Mouse (Mus musculus): ENCODE data around the gene Dync2li1. TPM values are rescaled to one million over a fixed set of nuclear protein-coding genes. Genes with fewer than 3 reads are reported as not detected.

The Dync2li1 gene
- polyA plus RNA-seq (2015; fragmentation: Nextera tagmentation; extraction: Ambion mirVana) = 54.9 and 56.9 TPM in 2 replicates

GRCm38 (mm10) chr17:84626276-84626856, at the start of gene Dync2li1:
TSS of gene Dync2li1 (plus strand) at chr17:84626496.
- Histone ChIP-seq H3K9me3 (ENCODE audit: low read length) (no peaks in the 10 kb centered on the region; the same call in 1 of the 2 replicates), H3K4me1 (ENCODE audit: insufficient read depth, low read length) (peaks cover 10% of the 10 kb centered on the region), H3K9ac (replicated peaks; ENCODE audit: low read length) (peak within 1 kb of the TSS; percentile 75), H3K36me3 (ENCODE audit: insufficient read depth, low read length) (no peaks in the 10 kb centered on the region), H3K27me3 (ENCODE audit: insufficient read depth, low read length) (no peaks in the 10 kb centered on the region), H3K27ac (ENCODE audit: low read length) (peak within 1 kb of the TSS; percentile 80), H3K4me2 (replicated peaks; ENCODE audit: low read depth, low read length) (peak within 1 kb of the TSS; percentile 77), H3K4me3 (ENCODE audit: low read length) (peak within 1 kb of the TSS; percentile 69)
- ATAC-seq (ENCODE audit: low FRiP score, low TSS enrichment) = peak; percentile 97
- WGBS = 1% methylated on average over 24 of the region's 25 CpGs

- H3K4me3 ChIP-seq (ENCODE audit: low read length) = no peak overlapping the region
- no peak overlapping the region for H3K9ac ChIP-seq (replicated peaks; ENCODE audit: low read length)
- WGBS = 40% methylated on average over 16 of the region's 16 CpGs
- no peaks in the 10 kb centered on the region for H3K27me3 ChIP-seq (ENCODE audit: insufficient read depth, low read length)
- H3K9me3 ChIP-seq (ENCODE audit: low read length) = no peaks in the 10 kb centered on the region
- peaks cover 3% of the 10 kb centered on the region; the same call in 1 of the 2 replicates for H3K36me3 ChIP-seq (ENCODE audit: insufficient read depth, low read length)
- H3K27ac ChIP-seq (ENCODE audit: low read length) = no peak overlapping the region
- no peak overlapping the region for H3K4me2 ChIP-seq (replicated peaks; ENCODE audit: low read depth, low read length)
- no peak for ATAC-seq (ENCODE audit: low FRiP score, low TSS enrichment)
- peaks cover 45% of the 10 kb centered on the region for H3K4me1 ChIP-seq (ENCODE audit: insufficient read depth, low read length)
These were observed 49.5 kb upstream of the Dync2li1 start for GRCm38 (mm10) chr17:84576621-84577293.

GRCm38 (mm10) chr17:84579249-84579648, 47.0 kb upstream of the Dync2li1 start:
- H3K9me3 ChIP-seq (ENCODE audit: low read length) = no peaks in the 10 kb centered on the region
- no peak overlapping the region for H3K27ac ChIP-seq (ENCODE audit: low read length)
- ATAC-seq (ENCODE audit: low FRiP score, low TSS enrichment) = no peak
- 72% methylated on average over 8 of the region's 8 CpGs for WGBS
- no peaks in the 10 kb centered on the region for H3K27me3 ChIP-seq (ENCODE audit: insufficient read depth, low read length)
- peaks cover 12% of the 10 kb centered on the region for H3K36me3 ChIP-seq (ENCODE audit: insufficient read depth, low read length)
- H3K4me2 ChIP-seq (replicated peaks; ENCODE audit: low read depth, low read length) = no peak overlapping the region
- no peak overlapping the region for H3K9ac ChIP-seq (replicated peaks; ENCODE audit: low read length)
- H3K4me3 ChIP-seq (ENCODE audit: low read length) = no peak overlapping the region
- peaks cover 48% of the 10 kb centered on the region for H3K4me1 ChIP-seq (ENCODE audit: insufficient read depth, low read length)

- peak; percentile 69 for ATAC-seq (ENCODE audit: low FRiP score, low TSS enrichment)
- peaks cover 45% of the 10 kb centered on the region for H3K4me1 ChIP-seq (ENCODE audit: insufficient read depth, low read length)
- no peak overlapping the region for H3K4me3 ChIP-seq (ENCODE audit: low read length)
- H3K4me2 ChIP-seq (replicated peaks; ENCODE audit: low read depth, low read length) = no peak overlapping the region
- H3K36me3 ChIP-seq (ENCODE audit: insufficient read depth, low read length) = peaks cover 13% of the 10 kb centered on the region
- 42% methylated on average over 10 of the region's 10 CpGs for WGBS
- no peaks in the 10 kb centered on the region for H3K9me3 ChIP-seq (ENCODE audit: low read length)
- 0 out of 2 replicates have a peak overlapping the region, but pooled peaks have one; percentile 22 for H3K9ac ChIP-seq (replicated peaks; ENCODE audit: low read length)
- no peaks in the 10 kb centered on the region for H3K27me3 ChIP-seq (ENCODE audit: insufficient read depth, low read length)
- H3K27ac ChIP-seq (ENCODE audit: low read length) = peak overlapping the region; percentile 54
These were observed 46.5 kb upstream of the Dync2li1 start for GRCm38 (mm10) chr17:84579817-84580216.

- Histone ChIP-seq H3K4me2 (replicated peaks; ENCODE audit: low read depth, low read length) (no peak overlapping the region; the same call in 1 of the 2 replicates), H3K4me3 (ENCODE audit: low read length) (no peak overlapping the region), H3K9ac (replicated peaks; ENCODE audit: low read length) (no peak overlapping the region), H3K4me1 (ENCODE audit: insufficient read depth, low read length) (peaks cover 52% of the 10 kb centered on the region), H3K27ac (ENCODE audit: low read length) (peak overlapping the region; percentile 55), H3K27me3 (ENCODE audit: insufficient read depth, low read length) (no peaks in the 10 kb centered on the region), H3K9me3 (ENCODE audit: low read length) (no peaks in the 10 kb centered on the region), H3K36me3 (ENCODE audit: insufficient read depth, low read length) (peaks cover 13% of the 10 kb centered on the region)
- whole genome bisulfite sequencing = 26% methylated on average over 8 of the region's 8 CpGs
- ATAC-seq (ENCODE audit: low FRiP score, low TSS enrichment) = 0 out of 2 replicates have a peak, but pooled peaks have one; percentile 10
These were observed 45.5 kb upstream of the Dync2li1 start for GRCm38 (mm10) chr17:84580821-84581220.

GRCm38 (mm10) chr17:84581740-84582414, 44.4 kb upstream of the Dync2li1 start:
- H3K9me3 ChIP-seq (ENCODE audit: low read length) = no peaks in the 10 kb centered on the region
- H3K9ac ChIP-seq (replicated peaks; ENCODE audit: low read length) = no peak overlapping the region
- H3K36me3 ChIP-seq (ENCODE audit: insufficient read depth, low read length) = peaks cover 12% of the 10 kb centered on the region
- no peak for ATAC-seq (ENCODE audit: low FRiP score, low TSS enrichment)
- WGBS = 65% methylated on average over 8 of the region's 8 CpGs
- H3K27me3 ChIP-seq (ENCODE audit: insufficient read depth, low read length) = no peaks in the 10 kb centered on the region
- no peak overlapping the region for H3K4me3 ChIP-seq (ENCODE audit: low read length)
- peaks cover 45% of the 10 kb centered on the region for H3K4me1 ChIP-seq (ENCODE audit: insufficient read depth, low read length)
- H3K27ac ChIP-seq (ENCODE audit: low read length) = peak overlapping the region; percentile 63
- H3K4me2 ChIP-seq (replicated peaks; ENCODE audit: low read depth, low read length) = no peak overlapping the region

GRCm38 (mm10) chr17:84584107-84584506, 42.2 kb upstream of the Dync2li1 start:
- H3K9ac ChIP-seq (replicated peaks; ENCODE audit: low read length) = no peak overlapping the region
- H3K4me3 ChIP-seq (ENCODE audit: low read length) = no peak overlapping the region
- peaks cover 42% of the 10 kb centered on the region for H3K4me1 ChIP-seq (ENCODE audit: insufficient read depth, low read length)
- WGBS = 27% methylated on average over 9 of the region's 9 CpGs
- peak overlapping the region; percentile 39; the same call in 1 of the 2 replicates for H3K27ac ChIP-seq (ENCODE audit: low read length)
- no peaks in the 10 kb centered on the region for H3K9me3 ChIP-seq (ENCODE audit: low read length)
- ATAC-seq (ENCODE audit: low FRiP score, low TSS enrichment) = peak; percentile 36; the same call in 1 of the 2 replicates
- H3K36me3 ChIP-seq (ENCODE audit: insufficient read depth, low read length) = peaks cover 13% of the 10 kb centered on the region; the same call in 1 of the 2 replicates
- H3K4me2 ChIP-seq (replicated peaks; ENCODE audit: low read depth, low read length) = no peak overlapping the region
- no peaks in the 10 kb centered on the region for H3K27me3 ChIP-seq (ENCODE audit: insufficient read depth, low read length)

- Histone ChIP-seq H3K4me3 (ENCODE audit: low read length) (no peak overlapping the region), H3K9ac (replicated peaks; ENCODE audit: low read length) (no peak overlapping the region), H3K4me1 (ENCODE audit: insufficient read depth, low read length) (peaks cover 32% of the 10 kb centered on the region), H3K9me3 (ENCODE audit: low read length) (no peaks in the 10 kb centered on the region), H3K36me3 (ENCODE audit: insufficient read depth, low read length) (peaks cover 20% of the 10 kb centered on the region; the same call in 1 of the 2 replicates), H3K4me2 (replicated peaks; ENCODE audit: low read depth, low read length) (no peak overlapping the region), H3K27me3 (ENCODE audit: insufficient read depth, low read length) (no peaks in the 10 kb centered on the region), H3K27ac (ENCODE audit: low read length) (0 out of 2 replicates have a peak overlapping the region, but pooled peaks have one; percentile 27)
- WGBS = 71% methylated on average over 8 of the region's 8 CpGs
- ATAC-seq (ENCODE audit: low FRiP score, low TSS enrichment) = no peak
These were observed 41.2 kb upstream of the Dync2li1 start for GRCm38 (mm10) chr17:84585104-84585503.

- WGBS = 92% methylated on average over 7 of the region's 7 CpGs
- Histone ChIP-seq H3K36me3 (ENCODE audit: insufficient read depth, low read length) (peaks cover 25% of the 10 kb centered on the region), H3K4me2 (replicated peaks; ENCODE audit: low read depth, low read length) (no peak overlapping the region), H3K9me3 (ENCODE audit: low read length) (no peaks in the 10 kb centered on the region), H3K27me3 (ENCODE audit: insufficient read depth, low read length) (no peaks in the 10 kb centered on the region), H3K27ac (ENCODE audit: low read length) (no peak overlapping the region), H3K9ac (replicated peaks; ENCODE audit: low read length) (no peak overlapping the region), H3K4me3 (ENCODE audit: low read length) (no peak overlapping the region), H3K4me1 (ENCODE audit: insufficient read depth, low read length) (peaks cover 7% of the 10 kb centered on the region; the same call in 1 of the 2 replicates)
- ATAC-seq (ENCODE audit: low FRiP score, low TSS enrichment) = peak; percentile 70; the same call in 1 of the 2 replicates
These were observed 36.2 kb upstream of the Dync2li1 start for GRCm38 (mm10) chr17:84590065-84590464.
